Mouse (Mus musculus) layer of hippocampus, postnatal 36 days (tissue): ENCODE measurements around the gene Tmtc2. TPM values are rescaled to one million over a fixed set of nuclear protein-coding genes. Genes with fewer than 3 reads are reported as not detected.

ENCODE experiments used
- DNase-seq, 2 experiments: peaks; one replicate each; pipeline ENCODE4 v3.0.0; 2022
- total RNA-seq, 2 experiments: library from RNA; stranded (reverse); gene quantifications; 2 replicates each; pipeline ENCODE4 v1.2.3; 2021

Tmtc2 gene
- total RNA-seq, 2 experiments from 2014 or later: 11.9 TPM

- DNase-seq: no peak
Measured at GRCm38 (mm10) chr10:105405856-105406527, 168.3 kb downstream of the Tmtc2 start.

- DNase-seq: no peak
Measured at GRCm38 (mm10) chr10:105403931-105404330, 170.3 kb downstream of the Tmtc2 start.

- DNase-seq: no peak
Measured at GRCm38 (mm10) chr10:105402481-105402779, 171.8 kb downstream of the Tmtc2 start.

- DNase-seq: no peak
Measured at GRCm38 (mm10) chr10:105401754-105402480, 172.3 kb downstream of the Tmtc2 start.

GRCm38 (mm10) chr10:105399316-105399715 is 174.9 kb downstream of the Tmtc2 start:
- DNase-seq: no peak

GRCm38 (mm10) chr10:105384065-105384464 is 190.2 kb downstream of the Tmtc2 start:
- DNase-seq: no peak

- DNase-seq: no peak
Measured at GRCm38 (mm10) chr10:105381705-105382104, 192.5 kb downstream of the Tmtc2 start.

- DNase-seq: no peak
Measured at GRCm38 (mm10) chr10:105381202-105381601, 193.0 kb downstream of the Tmtc2 start.

GRCm38 (mm10) chr10:105380584-105380983 is 193.7 kb downstream of the Tmtc2 start:
- DNase-seq: no peak

- DNase-seq: no peak
Measured at GRCm38 (mm10) chr10:105377711-105378110, 196.5 kb downstream of the Tmtc2 start.

- DNase-seq: no peak
Measured at GRCm38 (mm10) chr10:105373265-105373664, 201.0 kb downstream of the Tmtc2 start.

GRCm38 (mm10) chr10:105368242-105368641 is 206.0 kb downstream of the Tmtc2 start:
- DNase-seq: no peak

- DNase-seq: peak in 1 of 2 experiments; percentile 5
Measured at GRCm38 (mm10) chr10:105364480-105364879, 209.8 kb downstream of the Tmtc2 start.

- no peak for DNase-seq
Measured at GRCm38 (mm10) chr10:105350301-105350700, 223.9 kb downstream of the Tmtc2 start.

- no peak for DNase-seq
Measured at GRCm38 (mm10) chr10:105345920-105346319, 228.3 kb downstream of the Tmtc2 start.

GRCm38 (mm10) chr10:105332856-105333255 is 241.4 kb downstream of the Tmtc2 start:
- no peak for DNase-seq

GRCm38 (mm10) chr10:105330327-105330726 is 243.9 kb downstream of the Tmtc2 start:
- DNase-seq: no peak

- no peak for DNase-seq
Measured at GRCm38 (mm10) chr10:105323646-105324192, 250.5 kb downstream of the Tmtc2 start.

GRCm38 (mm10) chr10:105319299-105320057 is 254.8 kb downstream of the Tmtc2 start:
- no peak for DNase-seq

- no peak for DNase-seq
Measured at GRCm38 (mm10) chr10:105318869-105319268, 255.4 kb downstream of the Tmtc2 start.

GRCm38 (mm10) chr10:105312986-105313385 is 261.3 kb downstream of the Tmtc2 start:
- no peak for DNase-seq

- no peak for DNase-seq
Measured at GRCm38 (mm10) chr10:105297560-105297959, 276.7 kb downstream of the Tmtc2 start.

GRCm38 (mm10) chr10:105292961-105293360 is 281.3 kb downstream of the Tmtc2 start:
- DNase-seq: no peak
